Mouse (Mus musculus) cerebellum, adult 18-20 months (tissue): ENCODE data around the gene Mbd3l2.
"Not testable (repeated sequence)": the region's sequence is repeated elsewhere in the genome, so short reads cannot be mapped to it uniquely, and the experiment has no call there.

Source experiments
- DNase-seq, 2 experiments: peaks; one replicate each; pipeline ENCODE4 v3.0.0; 2021

The Mbd3l2 gene

GRCm38 (mm10) chr9:18430354-18430753, at the start of gene Mbd3l2:
Gene Mbd3l2, plus strand, starts transcription at chr9:18430654.
- DNase-seq: no peak

GRCm38 (mm10) chr9:18385782-18386181, 44.7 kb upstream of the Mbd3l2 start:
- DNase-seq: no peak

- DNase-seq: no peak
Measured at GRCm38 (mm10) chr9:18399629-18400028, 30.8 kb upstream of the Mbd3l2 start.

GRCm38 (mm10) chr9:18402895-18403294, 27.6 kb upstream of the Mbd3l2 start, which contains the start of gene Naalad2:
Gene Naalad2, minus strand, starts transcription at chr9:18402995.
- not testable (repeated sequence) for DNase-seq

GRCm38 (mm10) chr9:18404118-18404517, 26.3 kb upstream of the Mbd3l2 start, which contains the start of gene Ubtfl1:
Gene Ubtfl1, plus strand, starts transcription at chr9:18404418.
- DNase-seq: no peak

DNA sequence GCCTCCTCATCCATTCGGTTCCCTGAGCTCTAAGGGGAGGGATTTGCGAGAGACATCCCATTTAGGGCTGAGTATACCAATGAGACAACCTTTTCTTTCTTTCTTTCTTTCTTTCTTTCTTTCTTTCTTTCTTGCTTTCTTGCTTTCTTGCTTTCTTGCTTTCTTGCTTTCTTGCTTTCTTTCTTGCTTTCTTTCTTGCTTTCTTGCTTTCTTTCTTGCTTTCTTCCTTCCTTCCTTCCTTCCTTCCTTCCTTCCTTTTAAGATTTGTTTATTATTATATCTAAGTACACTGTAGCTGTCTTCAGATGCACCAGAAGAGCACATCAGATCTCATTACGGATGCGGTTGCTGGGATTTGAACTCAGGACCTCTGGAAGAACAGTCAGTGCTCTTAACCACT, 18.1 kb upstream of the Mbd3l2 start:
- not testable (repeated sequence) for DNase-seq

GRCm38 (mm10) chr9:18431687-18432086, 1.2 kb downstream of the Mbd3l2 start:
- no peak for DNase-seq

GRCm38 (mm10) chr9:18456520-18456919, 26.1 kb downstream of the Mbd3l2 start:
- DNase-seq: no peak

GRCm38 (mm10) chr9:18467350-18467749, 36.9 kb downstream of the Mbd3l2 start:
- no peak for DNase-seq

GRCm38 (mm10) chr9:18468005-18468404, 37.6 kb downstream of the Mbd3l2 start:
- DNase-seq: no peak

- DNase-seq: peak; percentile 52 to 59
Measured at GRCm38 (mm10) chr9:18473324-18474128, 43.1 kb downstream of the Mbd3l2 start.

DNA sequence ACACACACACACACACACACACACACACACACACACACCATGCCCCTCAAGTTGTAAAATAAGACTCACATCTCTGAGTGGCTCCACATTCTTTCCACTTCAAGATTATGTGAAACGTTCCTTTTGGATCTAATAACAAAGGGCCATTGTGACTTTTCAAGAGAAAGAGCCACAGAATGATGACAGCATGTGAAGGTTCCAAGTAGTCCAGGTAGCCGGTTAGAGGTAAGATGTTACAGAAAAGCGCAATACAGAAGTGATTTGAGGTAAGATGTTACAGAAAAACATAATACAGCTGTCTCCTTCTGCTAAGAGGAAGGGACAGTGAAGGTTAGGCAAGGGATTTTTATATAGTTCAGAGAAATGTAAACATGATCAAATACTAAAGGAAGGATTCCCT, 47.7 kb downstream of the Mbd3l2 start, which contains the start of the genes Zfp558 and Mbd3l1:
Gene Zfp558, minus strand, starts transcription at position 101 of the 400 bp plus-strand sequence.
Gene Mbd3l1, plus strand, starts transcription at position 192 of the 400 bp plus-strand sequence.
- no peak for DNase-seq
